Mouse (Mus musculus) skeletal muscle tissue, adult 2 months (tissue): ENCODE data around the gene Grasp.

Source experiments
- DNase-seq: peaks from one replicate; pipeline ENCODE4 v3.0.0-alpha.2; 2012; ENCODE audit warnings: low read depth, low spot score

The Grasp gene

GRCm38 (mm10) chr15:101224006-101224906 lies at the start of gene Grasp:
Gene Grasp (plus strand): TSS chr15:101224188.
- DNase-seq, result peak; percentile 88

- DNase-seq, result no peak
Measured at GRCm38 (mm10) chr15:101174294-101175130, 49.5 kb upstream of the Grasp start.

GRCm38 (mm10) chr15:101175131-101175460 lies 48.9 kb upstream of the Grasp start:
- no peak for DNase-seq

- peak; percentile 56 for DNase-seq
Measured at GRCm38 (mm10) chr15:101175613-101176283, 48.2 kb upstream of the Grasp start.

GRCm38 (mm10) chr15:101176284-101176680 lies 47.7 kb upstream of the Grasp start:
- peak; percentile 47 for DNase-seq

GRCm38 (mm10) chr15:101176795-101177691 lies 46.9 kb upstream of the Grasp start:
- peak; percentile 76 for DNase-seq

GRCm38 (mm10) chr15:101180363-101181105 lies 43.5 kb upstream of the Grasp start:
- DNase-seq, result no peak

- DNase-seq, result no peak
Measured at GRCm38 (mm10) chr15:101181106-101181466, 42.9 kb upstream of the Grasp start.

GRCm38 (mm10) chr15:101181500-101181899 lies 42.5 kb upstream of the Grasp start:
- no peak for DNase-seq

GRCm38 (mm10) chr15:101182676-101183075 lies 41.3 kb upstream of the Grasp start:
- DNase-seq, result no peak

- DNase-seq, result no peak
Measured at GRCm38 (mm10) chr15:101184300-101184699, 39.7 kb upstream of the Grasp start.

- DNase-seq, result no peak
Measured at GRCm38 (mm10) chr15:101185549-101185948, 38.4 kb upstream of the Grasp start.

- no peak for DNase-seq
Measured at GRCm38 (mm10) chr15:101187907-101188306, 36.1 kb upstream of the Grasp start.

GRCm38 (mm10) chr15:101189981-101190761 lies 33.8 kb upstream of the Grasp start:
- no peak for DNase-seq

- DNase-seq, result no peak
Measured at GRCm38 (mm10) chr15:101190762-101191150, 33.2 kb upstream of the Grasp start.

- peak; percentile 57 for DNase-seq
Measured at GRCm38 (mm10) chr15:101191459-101192259, 32.3 kb upstream of the Grasp start.

- DNase-seq, result no peak
Measured at GRCm38 (mm10) chr15:101192260-101192640, 31.7 kb upstream of the Grasp start.

- DNase-seq, result no peak
Measured at GRCm38 (mm10) chr15:101192651-101193050, 31.3 kb upstream of the Grasp start.

GRCm38 (mm10) chr15:101193971-101194370 lies 30.0 kb upstream of the Grasp start:
- DNase-seq, result no peak
